Mouse (Mus musculus): ENCODE data around the gene Eomes. TPM values are rescaled to one million over a fixed set of nuclear protein-coding genes. Genes with fewer than 3 reads are reported as not detected.
A peak's percentile ranks its signal among the peaks of the same experiment; 100 is the strongest.

Gene Eomes
- polyA plus RNA-seq, 1 experiment from 2014 or later: not detected

GRCm38 (mm10) chr9:118495933-118496332 lies 17.9 kb downstream of the Eomes start:
- H3K27ac ChIP-seq (ENCODE audit: low read length): no peak overlapping the region
- no peaks in the 10 kb centered on the region for H3K27me3 ChIP-seq (ENCODE audit: insufficient read depth, low read length)
- H3K36me3 ChIP-seq (ENCODE audit: insufficient read depth, low read length): no peaks in the 10 kb centered on the region
- H3K9me3 ChIP-seq (ENCODE audit: low read length): no peaks in the 10 kb centered on the region
- H3K4me2 ChIP-seq (replicated peaks; ENCODE audit: low read depth, low read length): no peak overlapping the region
- H3K4me3 ChIP-seq (ENCODE audit: low read length): no peak overlapping the region
- H3K4me1 ChIP-seq (ENCODE audit: insufficient read depth, low read length): no peaks in the 10 kb centered on the region
- H3K9ac ChIP-seq (replicated peaks; ENCODE audit: low read length): no peak overlapping the region
- 89% methylated on average over 3 of the region's 3 CpGs for WGBS
- no peak for ATAC-seq (ENCODE audit: low FRiP score, low TSS enrichment)

- Histone ChIP-seq H3K27ac (ENCODE audit: low read length) (no peak overlapping the region), H3K9ac (replicated peaks; ENCODE audit: low read length) (no peak overlapping the region), H3K4me1 (ENCODE audit: insufficient read depth, low read length) (no peaks in the 10 kb centered on the region), H3K9me3 (ENCODE audit: low read length) (no peaks in the 10 kb centered on the region), H3K36me3 (ENCODE audit: insufficient read depth, low read length) (no peaks in the 10 kb centered on the region), H3K27me3 (ENCODE audit: insufficient read depth, low read length) (no peaks in the 10 kb centered on the region), H3K4me3 (ENCODE audit: low read length) (no peak overlapping the region), H3K4me2 (replicated peaks; ENCODE audit: low read depth, low read length) (no peak overlapping the region)
- no peak for ATAC-seq (ENCODE audit: low FRiP score, low TSS enrichment)
- 84% methylated on average over 3 of the region's 3 CpGs for WGBS
Measured at GRCm38 (mm10) chr9:118496952-118497351, 18.9 kb downstream of the Eomes start.

- ATAC-seq (ENCODE audit: low FRiP score, low TSS enrichment): no peak
- no peaks in the 10 kb centered on the region for H3K4me1 ChIP-seq (ENCODE audit: insufficient read depth, low read length)
- WGBS: 73% methylated on average over 7 of the region's 7 CpGs
Measured at GRCm38 (mm10) chr9:118498061-118498460, 20.0 kb downstream of the Eomes start.

GRCm38 (mm10) chr9:118500963-118501362 lies 23.0 kb downstream of the Eomes start:
- Histone ChIP-seq H3K4me1 (ENCODE audit: insufficient read depth, low read length) (peaks cover 8% of the 10 kb centered on the region; the same call in 1 of the 2 replicates), H3K27ac (ENCODE audit: low read length) (no peak overlapping the region), H3K9me3 (ENCODE audit: low read length) (no peaks in the 10 kb centered on the region), H3K9ac (replicated peaks; ENCODE audit: low read length) (no peak overlapping the region), H3K4me2 (replicated peaks; ENCODE audit: low read depth, low read length) (no peak overlapping the region), H3K36me3 (ENCODE audit: insufficient read depth, low read length) (no peaks in the 10 kb centered on the region), H3K4me3 (ENCODE audit: low read length) (no peak overlapping the region), H3K27me3 (ENCODE audit: insufficient read depth, low read length) (no peaks in the 10 kb centered on the region)
- WGBS: 76% methylated on average over 6 of the region's 6 CpGs
- no peak for ATAC-seq (ENCODE audit: low FRiP score, low TSS enrichment)

More at GRCm38 (mm10) chr9:118498061-118498460, 20.0 kb downstream of the Eomes start:
- Histone ChIP-seq H3K36me3 (ENCODE audit: insufficient read depth, low read length) (no peaks in the 10 kb centered on the region), H3K4me3 (ENCODE audit: low read length) (no peak overlapping the region), H3K27me3 (ENCODE audit: insufficient read depth, low read length) (no peaks in the 10 kb centered on the region), H3K27ac (ENCODE audit: low read length) (no peak overlapping the region), H3K9ac (replicated peaks; ENCODE audit: low read length) (no peak overlapping the region), H3K4me2 (replicated peaks; ENCODE audit: low read depth, low read length) (no peak overlapping the region), H3K9me3 (ENCODE audit: low read length) (no peaks in the 10 kb centered on the region)

- Histone ChIP-seq H3K9me3 (ENCODE audit: low read length) (no peaks in the 10 kb centered on the region), H3K27ac (ENCODE audit: low read length) (peak overlapping the region; percentile 79), H3K4me2 (replicated peaks; ENCODE audit: low read depth, low read length) (no peak overlapping the region), H3K36me3 (ENCODE audit: insufficient read depth, low read length) (no peaks in the 10 kb centered on the region), H3K4me3 (ENCODE audit: low read length) (no peak overlapping the region), H3K4me1 (ENCODE audit: insufficient read depth, low read length) (peaks cover 32% of the 10 kb centered on the region), H3K9ac (replicated peaks; ENCODE audit: low read length) (no peak overlapping the region), H3K27me3 (ENCODE audit: insufficient read depth, low read length) (no peaks in the 10 kb centered on the region)
- 71% methylated on average over 3 of the region's 3 CpGs for WGBS
- ATAC-seq (ENCODE audit: low FRiP score, low TSS enrichment): peak; percentile 61
Measured at GRCm38 (mm10) chr9:118504656-118505055, 26.6 kb downstream of the Eomes start.

GRCm38 (mm10) chr9:118506020-118506403 lies 28.0 kb downstream of the Eomes start, which contains the start of gene Golga4:
Golga4 (plus strand) TSS chr9:118506267.
- H3K9ac ChIP-seq (replicated peaks; ENCODE audit: low read length): peak within 1 kb of the TSS; percentile 95
- H3K4me3 ChIP-seq (ENCODE audit: low read length): peak within 1 kb of the TSS; percentile 96
- WGBS: under 1% methylated on average over 43 of the region's 43 CpGs
- no peaks in the 10 kb centered on the region for H3K27me3 ChIP-seq (ENCODE audit: insufficient read depth, low read length)
- peak within 1 kb of the TSS; percentile 86 for H3K27ac ChIP-seq (ENCODE audit: low read length)
- peak; percentile 84 for ATAC-seq (ENCODE audit: low FRiP score, low TSS enrichment)
- H3K9me3 ChIP-seq (ENCODE audit: low read length): no peaks in the 10 kb centered on the region
- no peaks in the 10 kb centered on the region for H3K36me3 ChIP-seq (ENCODE audit: insufficient read depth, low read length)
- H3K4me1 ChIP-seq (ENCODE audit: insufficient read depth, low read length): peaks cover 38% of the 10 kb centered on the region
- peak within 1 kb of the TSS; percentile 91 for H3K4me2 ChIP-seq (replicated peaks; ENCODE audit: low read depth, low read length)

GRCm38 (mm10) chr9:118506404-118507231 lies 28.6 kb downstream of the Eomes start:
- under 1% methylated on average over 57 of the region's 57 CpGs for WGBS
- no peaks in the 10 kb centered on the region for H3K27me3 ChIP-seq (ENCODE audit: insufficient read depth, low read length)
- ATAC-seq (ENCODE audit: low FRiP score, low TSS enrichment): peak; percentile 35
- peak overlapping the region; percentile 96 for H3K4me3 ChIP-seq (ENCODE audit: low read length)
- H3K36me3 ChIP-seq (ENCODE audit: insufficient read depth, low read length): no peaks in the 10 kb centered on the region
- peaks cover 41% of the 10 kb centered on the region for H3K4me1 ChIP-seq (ENCODE audit: insufficient read depth, low read length)
- peak overlapping the region; percentile 86 for H3K27ac ChIP-seq (ENCODE audit: low read length)
- H3K9ac ChIP-seq (replicated peaks; ENCODE audit: low read length): peak overlapping the region; percentile 95
- peak overlapping the region; percentile 91 for H3K4me2 ChIP-seq (replicated peaks; ENCODE audit: low read depth, low read length)
- H3K9me3 ChIP-seq (ENCODE audit: low read length): no peaks in the 10 kb centered on the region

GRCm38 (mm10) chr9:118507552-118507951 lies 29.5 kb downstream of the Eomes start:
- peaks cover 43% of the 10 kb centered on the region for H3K4me1 ChIP-seq (ENCODE audit: insufficient read depth, low read length)
- ATAC-seq (ENCODE audit: low FRiP score, low TSS enrichment): peak; percentile 71; the same call in 1 of the 2 replicates
- H3K27me3 ChIP-seq (ENCODE audit: insufficient read depth, low read length): no peaks in the 10 kb centered on the region
- 63% methylated on average over 6 of the region's 6 CpGs for WGBS
- H3K9ac ChIP-seq (replicated peaks; ENCODE audit: low read length): peak overlapping the region; percentile 95
- H3K9me3 ChIP-seq (ENCODE audit: low read length): no peaks in the 10 kb centered on the region
- no peaks in the 10 kb centered on the region for H3K36me3 ChIP-seq (ENCODE audit: insufficient read depth, low read length)
- H3K27ac ChIP-seq (ENCODE audit: low read length): peak overlapping the region; percentile 86
- peak overlapping the region; percentile 96 for H3K4me3 ChIP-seq (ENCODE audit: low read length)
- peak overlapping the region; percentile 91 for H3K4me2 ChIP-seq (replicated peaks; ENCODE audit: low read depth, low read length)

- H3K9ac ChIP-seq (replicated peaks; ENCODE audit: low read length): no peak overlapping the region
- H3K9me3 ChIP-seq (ENCODE audit: low read length): no peaks in the 10 kb centered on the region
- WGBS: 86% methylated on average over 7 of the region's 7 CpGs
- no peak for ATAC-seq (ENCODE audit: low FRiP score, low TSS enrichment)
- H3K4me3 ChIP-seq (ENCODE audit: low read length): no peak overlapping the region
- H3K36me3 ChIP-seq (ENCODE audit: insufficient read depth, low read length): no peaks in the 10 kb centered on the region
- peaks cover 51% of the 10 kb centered on the region for H3K4me1 ChIP-seq (ENCODE audit: insufficient read depth, low read length)
- no peak overlapping the region for H3K27ac ChIP-seq (ENCODE audit: low read length)
- H3K27me3 ChIP-seq (ENCODE audit: insufficient read depth, low read length): no peaks in the 10 kb centered on the region
- peak overlapping the region; percentile 91; the same call in 1 of the 2 replicates for H3K4me2 ChIP-seq (replicated peaks; ENCODE audit: low read depth, low read length)
Measured at GRCm38 (mm10) chr9:118508601-118509000, 30.6 kb downstream of the Eomes start.

Measured in kidney, embryonic 16.5 days (tissue).